Mouse (Mus musculus): Measurements from ENCODE around the gene Gm12184.
"Not testable (repeated sequence)": the region's sequence is repeated elsewhere in the genome, so short reads cannot be mapped to it uniquely, and the experiment has no call there.

The Gm12184 gene

DNA sequence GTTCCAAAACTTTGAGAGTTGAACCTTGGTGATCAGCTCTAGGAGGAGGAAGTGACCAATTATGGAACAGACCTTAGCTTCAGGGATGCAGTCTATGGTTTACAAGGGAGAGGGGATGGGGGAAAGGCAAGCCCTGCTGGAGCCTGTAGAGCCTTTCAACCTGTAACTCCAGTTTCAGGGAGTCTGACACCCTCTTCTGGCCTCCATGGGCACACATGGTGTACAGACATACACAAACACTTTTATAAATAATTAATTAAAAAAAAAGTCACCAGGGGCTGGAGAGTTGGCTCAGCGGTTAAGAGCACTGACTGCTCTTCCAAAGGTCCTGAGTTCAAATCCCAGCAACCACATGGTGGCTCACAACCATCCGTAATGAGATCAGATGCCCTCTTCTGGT lies 19.9 kb upstream of the Gm12184 start:
- not testable (repeated sequence) for DNase-seq

DNA sequence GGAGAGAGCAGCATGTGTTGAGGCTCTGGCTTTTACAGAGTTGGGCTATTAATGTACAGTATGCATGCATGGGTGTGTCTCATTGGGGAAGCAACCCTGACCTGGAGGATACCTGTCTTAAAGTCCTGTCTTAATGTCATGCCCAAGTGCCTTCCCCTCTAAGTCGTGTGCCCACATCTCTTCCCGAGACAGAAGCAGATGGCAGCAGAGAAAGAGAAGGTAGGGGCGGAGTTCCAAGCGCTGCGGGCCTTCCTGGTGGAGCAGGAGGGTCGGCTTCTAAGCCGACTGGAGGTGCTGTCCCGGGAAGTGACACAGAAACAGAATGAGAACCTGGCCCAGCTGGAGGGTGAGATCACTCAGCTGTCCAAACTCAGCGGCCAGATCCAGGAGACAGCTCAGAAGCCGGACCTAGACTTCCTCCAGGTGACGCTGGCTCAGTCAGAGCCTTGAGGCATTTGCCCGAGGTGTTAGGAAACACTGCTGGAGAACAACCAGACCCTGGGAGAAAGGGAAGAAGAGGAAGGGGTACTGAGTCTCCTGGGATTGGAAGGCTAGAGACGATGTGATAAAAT lies 18.9 kb upstream of the Gm12184 start:
- DNase-seq: no peak

- DNase-seq: no peak
Observed at GRCm38 (mm10) chr11:48844309-48844708, 17.9 kb upstream of the Gm12184 start.

GRCm38 (mm10) chr11:48843202-48843601 lies 16.7 kb upstream of the Gm12184 start:
- DNase-seq: no peak

DNA sequence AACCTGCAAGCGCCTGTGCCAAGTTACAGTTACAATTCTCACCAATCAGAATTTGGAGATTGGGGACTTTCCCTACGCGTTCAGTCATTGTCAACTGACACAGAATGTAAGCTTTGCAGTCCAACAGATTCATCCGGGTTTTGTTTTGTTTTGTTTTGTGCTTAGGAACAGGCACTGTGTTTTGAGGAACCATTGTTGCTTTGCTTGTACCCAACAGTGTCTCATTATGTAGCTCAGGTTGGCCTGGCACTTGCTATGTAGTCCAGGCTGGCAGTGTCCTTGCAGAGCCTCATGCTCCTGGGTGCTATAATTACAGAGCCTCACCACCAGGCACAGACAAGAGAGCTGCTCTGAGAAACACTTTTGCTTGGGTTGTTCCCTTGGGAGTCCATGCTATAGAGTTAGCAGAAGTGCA lies 15.9 kb upstream of the Gm12184 start:
- no peak for DNase-seq

DNA sequence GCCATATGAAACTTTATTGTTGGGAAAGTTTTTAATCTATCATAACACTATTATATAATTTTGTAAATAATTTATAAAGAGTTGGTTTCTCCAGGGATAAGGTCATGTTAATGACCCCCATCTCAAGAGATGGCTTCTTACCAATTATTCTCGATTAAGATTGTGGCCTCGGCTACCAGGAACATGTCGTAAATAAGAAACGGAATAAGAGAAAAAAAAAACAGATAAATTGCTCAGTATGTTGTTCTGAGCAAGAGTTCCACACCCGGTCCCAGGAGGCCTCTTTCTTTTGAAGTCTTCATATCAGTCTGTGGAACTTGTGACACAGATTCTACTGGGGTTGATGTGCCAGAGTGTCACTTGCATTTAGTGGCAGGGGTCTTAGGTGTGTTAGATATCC lies 14.8 kb upstream of the Gm12184 start:
- no peak for DNase-seq

- no peak for DNase-seq
Observed at GRCm38 (mm10) chr11:48840805-48841204, 14.3 kb upstream of the Gm12184 start.

GRCm38 (mm10) chr11:48838879-48839680 lies 12.6 kb upstream of the Gm12184 start:
- DNase-seq: no peak

DNA sequence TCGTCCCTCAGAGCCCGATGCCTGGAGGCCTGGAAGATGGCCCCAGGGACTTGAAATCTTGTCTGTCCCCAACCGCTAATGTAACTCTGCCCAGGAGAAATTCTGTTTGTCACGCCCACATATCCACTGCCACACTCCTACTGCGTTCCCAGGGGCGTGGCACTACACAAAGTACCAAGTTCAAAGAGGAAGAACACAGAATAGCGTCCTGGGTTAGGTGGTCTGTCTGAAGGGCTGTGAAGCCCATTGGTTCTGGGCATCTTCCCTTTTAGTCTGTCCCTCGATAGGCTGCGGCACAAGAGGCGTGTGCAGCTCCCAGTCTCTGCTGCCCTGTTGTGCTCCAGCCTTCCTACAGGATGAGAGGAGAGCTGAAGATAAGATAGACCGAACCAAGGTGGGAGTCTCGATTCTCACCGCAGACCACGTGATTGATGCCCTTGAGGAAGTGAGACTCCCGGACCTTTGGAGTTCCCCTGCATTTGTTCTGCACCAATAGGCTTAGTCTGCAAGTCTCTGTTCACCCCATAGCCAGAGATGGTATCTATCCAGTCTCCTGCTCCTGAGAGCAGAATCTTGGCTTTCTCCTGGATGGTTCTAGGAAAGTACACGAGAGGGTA lies 11.8 kb upstream of the Gm12184 start:
- DNase-seq: no peak

GRCm38 (mm10) chr11:48837310-48838180 lies 11.1 kb upstream of the Gm12184 start:
- peak; percentile 75 for DNase-seq

DNA sequence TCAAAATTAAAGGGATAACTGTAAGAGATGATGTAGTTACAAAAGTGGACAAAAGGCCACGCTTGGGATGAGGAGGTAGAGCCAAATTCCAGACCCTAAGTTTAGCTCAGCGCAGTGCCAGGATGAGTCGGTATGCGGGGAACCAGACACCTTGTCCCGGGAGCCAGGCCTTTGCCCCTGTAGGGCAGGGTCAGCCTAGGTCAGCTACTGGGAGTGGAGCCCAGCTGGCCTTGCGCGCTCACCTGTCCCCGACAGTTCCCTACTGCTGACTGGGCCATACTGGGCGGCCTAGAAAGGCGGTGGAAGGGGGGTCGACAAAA lies 10.5 kb upstream of the Gm12184 start:
- no peak for DNase-seq

GRCm38 (mm10) chr11:48835923-48836322 lies 9.5 kb upstream of the Gm12184 start:
- DNase-seq: no peak

GRCm38 (mm10) chr11:48833731-48834639 lies 7.5 kb upstream of the Gm12184 start:
- peak; percentile 96 for DNase-seq

DNA sequence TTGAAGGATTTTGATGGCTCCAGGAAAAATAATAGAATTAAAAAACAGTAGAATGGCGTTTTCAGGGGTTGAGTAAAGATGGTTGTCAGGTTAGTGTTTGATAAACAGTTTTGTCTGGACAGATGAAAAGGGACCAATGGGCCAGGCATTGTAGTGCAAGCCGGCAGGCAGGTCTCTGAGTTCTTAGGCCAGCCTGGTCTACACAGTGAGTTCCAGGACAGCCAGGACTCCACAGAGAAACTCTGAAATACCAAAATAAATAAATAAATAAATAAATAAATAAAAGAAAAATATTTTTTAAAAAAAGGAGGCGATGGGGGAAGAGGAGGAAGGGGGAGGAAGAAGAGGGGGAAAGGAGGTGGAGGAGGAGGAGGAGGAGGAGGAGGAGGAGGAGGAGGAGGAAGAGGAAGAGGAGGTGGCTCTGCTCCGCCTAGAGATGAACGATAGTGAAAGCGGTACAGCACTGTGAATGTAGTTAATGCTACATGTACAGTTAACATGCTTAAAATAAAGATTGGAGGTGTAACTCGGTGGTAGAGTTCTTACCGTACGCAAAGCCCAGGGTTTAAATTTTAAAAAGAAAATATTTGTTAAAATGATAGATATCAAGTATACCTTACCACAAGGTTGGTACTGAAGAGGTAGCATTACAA lies 6.7 kb upstream of the Gm12184 start:
- DNase-seq: no peak

DNA sequence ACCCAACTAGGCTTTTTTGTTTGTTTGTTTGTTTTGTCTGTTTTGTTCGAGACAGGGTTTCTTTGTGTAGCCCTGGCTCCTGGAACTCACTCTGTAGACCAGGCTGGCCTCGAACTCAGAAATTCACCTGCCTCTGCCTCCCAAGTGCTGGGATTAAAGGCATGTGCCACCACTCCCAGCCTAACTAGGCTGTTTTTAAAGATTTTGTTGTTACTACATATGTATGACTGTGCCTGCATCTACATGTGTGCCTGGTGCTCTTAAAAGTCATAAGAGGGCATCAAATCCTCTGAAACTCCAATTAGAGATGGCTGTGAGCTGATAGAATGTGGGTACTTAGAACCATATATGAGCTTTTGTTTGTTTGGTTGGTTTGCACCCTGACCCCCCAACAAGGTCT lies 4.8 kb upstream of the Gm12184 start:
- DNase-seq: no peak

DNA sequence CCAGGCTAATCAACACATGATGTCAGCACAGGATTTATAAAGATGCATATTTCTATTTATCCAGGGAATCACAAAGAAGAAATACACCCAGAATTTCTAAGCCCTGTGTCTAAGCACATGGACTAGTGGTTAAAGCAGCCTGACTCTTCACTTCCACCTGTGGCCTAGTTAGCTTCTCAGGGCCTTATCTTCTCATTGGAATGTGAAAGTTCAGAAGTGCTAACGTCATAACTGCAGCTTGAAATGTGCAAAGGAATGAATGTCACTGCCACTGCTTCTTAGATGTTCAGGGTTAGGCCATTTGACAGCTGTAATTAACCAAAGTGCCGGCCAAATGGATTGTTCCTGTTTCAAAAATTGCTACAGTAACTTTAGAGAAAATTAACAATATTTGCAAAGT lies 3.8 kb upstream of the Gm12184 start:
- no peak for DNase-seq

DNA sequence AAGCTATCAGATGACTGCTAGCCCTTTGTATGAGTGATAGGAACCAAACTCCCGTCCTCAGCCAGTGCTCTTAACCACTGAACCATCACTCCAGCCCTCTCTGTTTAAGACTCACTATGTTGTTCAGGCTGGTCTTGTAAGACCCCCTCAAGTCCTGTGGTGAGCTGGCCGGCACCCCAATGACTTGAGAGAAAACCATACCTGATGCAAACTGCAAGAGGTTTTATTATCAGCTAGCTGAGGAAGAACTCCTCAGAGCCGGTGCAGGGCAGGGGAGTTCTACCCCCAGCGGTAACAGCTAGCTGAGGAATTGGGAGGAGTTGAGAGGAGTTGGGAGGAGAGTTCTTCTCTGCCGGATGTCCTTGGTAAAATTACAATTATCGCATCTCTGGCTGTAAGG lies 1.5 kb upstream of the Gm12184 start:
- no peak for DNase-seq

GRCm38 (mm10) chr11:48826752-48827096 lies 269 bp upstream of the Gm12184 start:
- no peak for DNase-seq

GRCm38 (mm10) chr11:48824311-48824830 lies 2.1 kb downstream of the Gm12184 start:
- DNase-seq: peak; percentile 44

- peak; percentile 83 for DNase-seq
Observed at GRCm38 (mm10) chr11:48823536-48823972, 2.9 kb downstream of the Gm12184 start.

GRCm38 (mm10) chr11:48822768-48823512 lies 3.5 kb downstream of the Gm12184 start:
- no peak for DNase-seq
